Mouse (Mus musculus): ENCODE results near the gene Rere.

Rere gene

DNA sequence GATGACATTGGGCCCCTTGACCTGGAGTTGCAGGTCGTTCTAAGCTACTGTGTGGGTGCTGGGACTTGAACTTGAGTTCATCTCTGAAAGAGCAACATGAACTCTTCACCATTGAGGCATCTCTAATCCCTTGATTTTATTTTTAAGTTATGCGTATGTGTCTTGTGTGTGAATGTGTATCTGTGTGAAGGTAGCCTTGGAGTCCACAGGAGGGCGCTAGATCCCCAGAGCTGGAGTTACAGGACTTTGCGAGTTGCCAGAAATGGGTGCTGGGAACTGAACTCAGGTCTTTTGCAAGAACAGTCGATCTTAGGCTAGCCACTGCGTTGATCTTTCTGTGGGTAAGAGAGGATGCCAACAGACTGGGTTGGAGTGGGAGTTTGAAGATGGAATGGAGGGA is 375.1 kb downstream of the Rere start:
- no peak for DNase-seq (ENCODE audit: low spot score in 2 of 2)

DNA sequence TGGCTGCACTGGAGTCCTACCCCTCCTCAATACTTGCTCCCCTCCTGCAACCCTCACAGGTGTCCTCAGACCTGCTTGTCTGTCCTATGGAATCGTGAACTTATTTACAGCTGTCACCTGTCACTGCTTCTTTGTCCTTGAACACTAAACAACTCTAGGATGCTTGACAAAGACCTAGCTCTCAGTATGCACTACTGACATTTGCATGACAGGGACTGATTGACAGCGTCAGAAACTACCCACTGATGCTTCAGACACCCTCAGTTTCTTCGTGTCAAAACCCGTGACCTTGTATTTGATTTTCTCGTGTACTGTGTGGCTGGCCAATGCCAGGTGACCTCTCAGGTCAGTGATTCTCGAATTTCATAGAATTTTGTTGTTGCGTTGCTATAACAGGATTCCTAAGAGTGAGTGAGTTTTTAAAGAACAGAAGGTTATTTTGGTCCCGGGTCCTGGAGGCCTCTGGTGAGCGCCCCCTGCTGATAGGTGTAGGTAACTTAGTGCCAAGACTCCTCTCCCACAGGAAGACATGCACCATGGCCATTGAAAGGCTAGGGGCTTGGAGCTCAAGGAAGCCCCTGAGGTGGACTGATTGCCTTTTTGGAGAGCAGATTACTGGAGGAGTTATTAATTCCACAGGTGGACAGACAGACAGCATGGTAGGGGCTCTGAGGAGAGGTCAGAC is 378.6 kb downstream of the Rere start:
- no peak for DNase-seq (ENCODE audit: low spot score in 2 of 2)

DNA sequence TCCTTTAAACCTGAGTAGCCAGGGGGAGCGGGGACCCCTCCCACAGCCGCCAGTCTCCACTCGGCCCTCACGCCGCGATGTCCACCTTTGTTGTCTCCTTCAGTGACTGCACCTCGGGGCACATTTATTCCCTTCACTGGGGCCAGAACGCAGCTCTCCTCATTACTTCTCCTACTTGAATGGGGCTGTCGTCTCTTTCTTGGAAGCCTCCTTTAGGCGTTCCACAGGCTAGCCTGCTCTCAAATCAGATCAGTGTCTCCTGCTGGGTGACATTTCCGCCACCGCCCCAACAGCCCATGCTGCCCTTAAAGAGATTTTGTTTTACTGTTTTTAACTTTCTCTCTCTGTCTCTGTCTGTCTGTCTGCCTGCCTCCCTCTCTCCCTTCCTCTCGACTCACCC is 380.4 kb downstream of the Rere start:
- DNase-seq (ENCODE audit: low spot score in 2 of 2) = no peak

DNA sequence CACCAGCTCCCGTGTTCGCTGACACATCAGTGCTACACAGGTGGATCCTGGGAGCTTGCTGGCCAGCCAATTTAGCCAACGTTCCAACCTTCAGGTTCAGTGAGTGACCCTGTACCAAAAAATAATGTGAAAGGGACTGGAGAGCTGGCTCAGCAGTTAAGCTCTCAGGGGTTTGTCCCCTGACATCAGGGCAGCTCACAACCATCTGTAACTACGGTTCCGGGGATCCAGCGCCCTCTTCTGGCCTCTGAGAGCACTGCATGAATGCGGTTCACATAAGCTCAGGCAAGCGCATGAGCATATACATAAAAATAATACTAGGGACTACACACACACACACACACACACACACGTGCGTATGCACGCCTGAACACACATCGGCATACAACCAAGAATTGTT is 381.7 kb downstream of the Rere start:
- DNase-seq (ENCODE audit: low spot score in 2 of 2) = no peak

DNA sequence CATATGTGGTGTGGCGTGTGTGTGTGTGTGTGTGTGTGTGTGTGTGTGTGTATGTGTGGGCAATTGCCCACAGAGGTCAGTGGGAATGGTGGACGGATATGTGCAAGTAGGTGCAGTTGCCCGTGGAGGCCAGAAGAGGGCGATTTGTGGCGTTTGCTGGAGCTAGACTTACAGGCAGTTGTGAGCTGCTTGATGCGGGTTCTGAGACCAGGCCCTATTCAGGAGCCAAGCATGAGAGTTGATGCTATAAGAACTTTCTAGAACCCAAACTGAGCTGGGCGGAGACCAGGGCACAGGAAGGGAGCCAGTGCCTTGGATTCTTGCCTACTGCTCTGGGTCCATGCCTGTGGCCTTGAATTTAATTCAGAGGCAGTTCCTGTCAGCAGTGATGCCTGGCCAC is 383.3 kb downstream of the Rere start:
- no peak for DNase-seq (ENCODE audit: low spot score in 2 of 2)

DNA sequence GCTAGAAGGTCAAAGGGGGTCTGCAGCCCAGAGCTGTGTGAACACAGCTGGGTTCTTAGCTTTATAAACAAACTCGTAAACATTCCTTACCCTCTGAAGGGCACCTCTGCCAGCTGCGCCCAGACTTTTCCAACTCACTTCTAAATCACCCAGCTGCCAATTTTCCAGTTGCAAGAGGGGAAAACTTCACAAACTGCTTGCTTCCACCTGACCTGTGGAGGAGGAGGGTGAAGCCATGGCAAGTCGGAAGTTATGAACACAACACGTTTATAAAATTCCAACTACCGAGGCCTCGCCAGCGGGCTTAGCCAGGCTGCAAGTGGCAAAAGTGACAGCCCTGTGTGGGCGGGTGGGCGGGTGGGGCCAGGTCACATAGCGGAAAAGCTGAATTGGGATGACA is 384.4 kb downstream of the Rere start:
- DNase-seq (ENCODE audit: low spot score in 2 of 2) = no peak
